ENCODE assay signal across 13 mouse cellular contexts in the genomic region with DNA sequence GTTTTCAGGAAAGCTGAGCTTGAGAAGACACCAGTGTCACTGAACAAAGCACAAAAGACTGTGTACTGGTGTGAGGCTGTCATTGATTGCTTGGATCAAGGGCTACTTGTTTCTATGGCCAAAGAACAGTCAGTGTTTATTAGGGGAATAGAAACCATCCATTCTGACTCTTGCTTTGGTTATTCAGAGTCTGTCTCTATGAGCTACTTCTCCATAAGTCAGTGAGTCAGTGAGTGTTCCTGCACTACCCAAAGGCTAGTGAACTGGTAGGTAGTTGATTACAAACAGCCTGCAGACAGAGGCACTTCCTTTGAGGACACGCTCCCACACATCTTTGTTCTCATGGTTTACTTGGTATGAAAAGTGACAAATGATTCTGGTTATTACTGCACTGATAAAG.
"Had no signal": no experiment of that assay in that cellular context is flagged by ENCODE, and none has a peak within 500 bp of the region (broad histone marks: within the 10 kb centered on the region; RNA-seq: fewer than 3 reads in every experiment).

No protein-coding gene starts in this region.

- H3K36me3 ChIP-seq: limb, embryonic 13.5 days; midbrain, embryonic 13.5 days; neural tube, embryonic 15.5 days had no signal

- H3K4me2 ChIP-seq: limb, embryonic 13.5 days; midbrain, embryonic 13.5 days; neural tube, embryonic 15.5 days had no signal

- H3K4me1 ChIP-seq: limb, embryonic 13.5 days; midbrain, embryonic 13.5 days; neural tube, embryonic 15.5 days had no signal

- H3K27me3 ChIP-seq: limb, embryonic 13.5 days; midbrain, embryonic 13.5 days; neural tube, embryonic 15.5 days had no signal

- DNase-seq: kidney, adult 18-20 months; kidney, postnatal 14 days; layer of hippocampus, postnatal 36 days; lung, adult 2 months; lung, postnatal 4 days; right cerebral cortex, adult 18-20 months; thymus, postnatal 4 days had no signal

- H3K9me3 ChIP-seq: limb, embryonic 13.5 days; midbrain, embryonic 13.5 days; neural tube, embryonic 15.5 days had no signal

- H3K9ac ChIP-seq: limb, embryonic 13.5 days; liver, embryonic 14.5 days; midbrain, embryonic 13.5 days; neural tube, embryonic 15.5 days had no signal

- ATAC-seq: lung, postnatal 0 days; midbrain, embryonic 13.5 days had no signal

- H3K4me3 ChIP-seq: limb, embryonic 13.5 days; midbrain, embryonic 13.5 days; myocyte; neural tube, embryonic 15.5 days had no signal

- H3K27ac ChIP-seq: limb, embryonic 13.5 days; liver, embryonic 14.5 days; midbrain, embryonic 13.5 days; neural tube, embryonic 15.5 days had no signal
